Mouse (Mus musculus): ENCODE results near the gene Arid5a. TPM values are rescaled to one million over a fixed set of nuclear protein-coding genes. Genes with fewer than 3 reads are reported as not detected.

The Arid5a gene
- polyA plus RNA-seq (2011; ENCODE audit: insufficient read depth, insufficient read length, low replicate concordance, missing spikeins) = 14.3 and 36.7 TPM in 2 replicates

- Histone ChIP-seq H3K4me1 (ENCODE audit: control insufficient read depth, insufficient read depth, low read length) (peaks cover 4% of the 10 kb centered on the region; the same call in 1 of the 2 replicates), H3K4me3 (replicated peaks; ENCODE audit: control insufficient read depth, low read depth, low read length) (peak within 1 kb of the TSS; percentile 85), H3K27ac (ENCODE audit: control insufficient read depth, insufficient read depth, low read depth, low read length, poor library complexity) (peak within 1 kb of the TSS; percentile 98)
- TF ChIP-seq POLR2A (IDR thresholded peaks at IDR 0.05; ENCODE audit: borderline replicate concordance, control insufficient read depth, low read depth, low read length) (peak; percentile 100), CTCF (IDR thresholded peaks at IDR 0.05; ENCODE audit: control insufficient read depth, insufficient read depth, low read length) (no peak)
- 1% methylated on average over 65 of the region's 65 CpGs for WGBS
These were observed at the start of gene Arid5a for GRCm38 (mm10) chr1:36307495-36308280. Gene Arid5a, plus strand, starts transcription at chr1:36307733.

- Histone ChIP-seq H3K4me3 (replicated peaks; ENCODE audit: control insufficient read depth, low read depth, low read length) (no peak overlapping the region), H3K27ac (ENCODE audit: control insufficient read depth, insufficient read depth, low read depth, low read length, poor library complexity) (no peak overlapping the region), H3K4me1 (ENCODE audit: control insufficient read depth, insufficient read depth, low read length) (peaks cover 2% of the 10 kb centered on the region; the same call in 1 of the 2 replicates)
- 33% methylated on average over 2 of the region's 2 CpGs for WGBS
- no peak for TF ChIP-seq POLR2A (IDR thresholded peaks at IDR 0.05; ENCODE audit: borderline replicate concordance, control insufficient read depth, low read depth, low read length)
- TF ChIP-seq CTCF (IDR thresholded peaks at IDR 0.05; ENCODE audit: control insufficient read depth, insufficient read depth, low read length) = no peak
These were observed 48.9 kb upstream of the Arid5a start for GRCm38 (mm10) chr1:36258631-36259030.

- 84% methylated on average over 2 of the region's 2 CpGs for WGBS
- TF ChIP-seq POLR2A (IDR thresholded peaks at IDR 0.05; ENCODE audit: borderline replicate concordance, control insufficient read depth, low read depth, low read length) (no peak), CTCF (IDR thresholded peaks at IDR 0.05; ENCODE audit: control insufficient read depth, insufficient read depth, low read length) (no peak)
These were observed 48.3 kb upstream of the Arid5a start for GRCm38 (mm10) chr1:36259281-36259680.

GRCm38 (mm10) chr1:36260418-36260817 lies 47.1 kb upstream of the Arid5a start:
- 41% methylated on average over 1 of the region's 1 CpGs for WGBS
- no peak overlapping the region for H3K27ac ChIP-seq (ENCODE audit: control insufficient read depth, insufficient read depth, low read depth, low read length, poor library complexity)

More at GRCm38 (mm10) chr1:36259281-36259680, 48.3 kb upstream of the Arid5a start:
- Histone ChIP-seq H3K27ac (ENCODE audit: control insufficient read depth, insufficient read depth, low read depth, low read length, poor library complexity) (0 out of 2 replicates have a peak overlapping the region, but pooled peaks have one; percentile 14), H3K4me3 (replicated peaks; ENCODE audit: control insufficient read depth, low read depth, low read length) (no peak overlapping the region), H3K4me1 (ENCODE audit: control insufficient read depth, insufficient read depth, low read length) (peaks cover 2% of the 10 kb centered on the region; the same call in 1 of the 2 replicates)

GRCm38 (mm10) chr1:36261708-36262504 lies 45.6 kb upstream of the Arid5a start:
- Histone ChIP-seq H3K4me1 (ENCODE audit: control insufficient read depth, insufficient read depth, low read length) (peaks cover 6% of the 10 kb centered on the region; the same call in 1 of the 2 replicates), H3K4me3 (replicated peaks; ENCODE audit: control insufficient read depth, low read depth, low read length) (no peak overlapping the region), H3K27ac (ENCODE audit: control insufficient read depth, insufficient read depth, low read depth, low read length, poor library complexity) (peak overlapping the region; percentile 89)
- TF ChIP-seq CTCF (IDR thresholded peaks at IDR 0.05; ENCODE audit: control insufficient read depth, insufficient read depth, low read length) (no peak), POLR2A (IDR thresholded peaks at IDR 0.05; ENCODE audit: borderline replicate concordance, control insufficient read depth, low read depth, low read length) (no peak)
- WGBS = 10% methylated on average over 19 of the region's 19 CpGs

More at GRCm38 (mm10) chr1:36260418-36260817, 47.1 kb upstream of the Arid5a start:
- H3K4me1 ChIP-seq (ENCODE audit: control insufficient read depth, insufficient read depth, low read length) = peaks cover 4% of the 10 kb centered on the region; the same call in 1 of the 2 replicates
- TF ChIP-seq POLR2A (IDR thresholded peaks at IDR 0.05; ENCODE audit: borderline replicate concordance, control insufficient read depth, low read depth, low read length) (no peak), CTCF (IDR thresholded peaks at IDR 0.05; ENCODE audit: control insufficient read depth, insufficient read depth, low read length) (no peak)
- H3K4me3 ChIP-seq (replicated peaks; ENCODE audit: control insufficient read depth, low read depth, low read length) = no peak overlapping the region

- peak overlapping the region; percentile 84 for H3K27ac ChIP-seq (ENCODE audit: control insufficient read depth, insufficient read depth, low read depth, low read length, poor library complexity)
- no peak for TF ChIP-seq POLR2A (IDR thresholded peaks at IDR 0.05; ENCODE audit: borderline replicate concordance, control insufficient read depth, low read depth, low read length)
- no peak for TF ChIP-seq CTCF (IDR thresholded peaks at IDR 0.05; ENCODE audit: control insufficient read depth, insufficient read depth, low read length)
- peak overlapping the region; percentile 26 for H3K4me3 ChIP-seq (replicated peaks; ENCODE audit: control insufficient read depth, low read depth, low read length)
- 0% methylated on average over 13 of the region's 13 CpGs for WGBS
- H3K4me1 ChIP-seq (ENCODE audit: control insufficient read depth, insufficient read depth, low read length) = peaks cover 8% of the 10 kb centered on the region; the same call in 1 of the 2 replicates
These were observed 43.6 kb upstream of the Arid5a start for GRCm38 (mm10) chr1:36263833-36264488.

- WGBS = 60% methylated on average over 6 of the region's 6 CpGs
- H3K4me1 ChIP-seq (ENCODE audit: control insufficient read depth, insufficient read depth, low read length) = peaks cover 8% of the 10 kb centered on the region
These were observed 41.2 kb upstream of the Arid5a start for GRCm38 (mm10) chr1:36266293-36266692.

More at GRCm38 (mm10) chr1:36266293-36266692, 41.2 kb upstream of the Arid5a start:
- TF ChIP-seq CTCF (IDR thresholded peaks at IDR 0.05; ENCODE audit: control insufficient read depth, insufficient read depth, low read length) (no peak), POLR2A (IDR thresholded peaks at IDR 0.05; ENCODE audit: borderline replicate concordance, control insufficient read depth, low read depth, low read length) (no peak)
- Histone ChIP-seq H3K4me3 (replicated peaks; ENCODE audit: control insufficient read depth, low read depth, low read length) (no peak overlapping the region), H3K27ac (ENCODE audit: control insufficient read depth, insufficient read depth, low read depth, low read length, poor library complexity) (peak overlapping the region; percentile 36; the same call in 1 of the 2 replicates)

Measured in bone marrow, adult 2 months (tissue).